In the genomic region with DNA sequence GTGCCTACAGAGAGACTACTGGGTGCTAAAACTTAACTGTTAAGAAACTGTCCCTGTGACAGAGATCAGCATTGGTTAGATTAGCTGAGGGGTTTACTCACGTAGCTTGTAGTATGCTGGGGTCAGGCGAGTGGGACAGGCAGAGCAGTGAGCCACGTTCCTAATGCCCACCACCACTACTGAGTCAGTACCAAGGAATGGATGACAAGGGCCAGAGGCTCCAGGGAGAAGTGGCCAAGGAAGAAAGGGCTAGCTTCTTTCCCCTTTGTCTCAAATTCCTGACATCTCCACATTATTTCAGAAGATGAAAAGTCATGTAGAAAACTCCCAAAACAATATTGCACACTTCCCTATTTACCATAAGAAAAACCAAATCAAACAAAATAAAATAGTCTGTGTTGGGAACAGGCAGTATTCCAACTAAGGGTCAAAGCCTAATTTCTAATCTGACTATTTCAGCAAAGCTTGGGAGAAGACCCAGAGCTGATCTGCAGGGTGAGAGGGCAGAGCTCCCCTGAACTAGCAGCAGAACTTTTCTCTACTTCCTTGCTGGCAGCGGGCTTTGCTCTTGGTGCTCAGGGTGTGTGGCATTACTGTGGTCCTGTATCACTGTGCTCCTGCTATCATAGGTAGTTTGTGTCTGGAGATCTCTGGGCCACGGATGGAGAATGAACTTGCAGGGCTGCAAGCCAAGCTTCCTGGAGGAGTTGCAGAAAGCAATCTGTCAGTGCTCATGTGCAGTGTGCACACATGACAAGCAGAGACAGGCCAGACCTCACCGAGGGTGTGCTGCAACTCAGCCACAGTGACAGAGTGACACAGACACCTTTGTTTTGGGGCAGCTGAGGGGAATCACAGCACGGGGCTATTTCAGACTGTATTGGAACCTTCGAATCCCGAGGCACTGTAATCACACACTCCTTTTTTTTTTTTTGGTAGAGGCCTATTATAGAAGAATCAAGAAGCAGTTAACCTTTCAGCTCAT, we compare ENCODE assay signal across 7 mouse cellular contexts. TPM values are rescaled to one million over a fixed set of nuclear protein-coding genes. Genes with fewer than 3 reads are reported as not detected.
DNase-seq lines count a peak whose midpoint lies in the region; ATAC-seq lines count a peak whose summit lies in the region.

No protein-coding gene starts in this region.

- no peaks in the 10 kb centered on the region for H3K27me3 ChIP-seq in embryonic facial prominence, embryonic 12.5 days

- H3K27ac ChIP-seq in embryonic facial prominence, embryonic 12.5 days: peak overlapping the region; percentile 36; the same call in 1 of the 2 replicates

- peak; percentile 69; the same call in 1 of the 2 replicates for ATAC-seq in embryonic facial prominence, embryonic 12.5 days (ENCODE audit: insufficient number of reproducible peaks, insufficient read depth, low FRiP score, low TSS enrichment)
- no peak for ATAC-seq in erythroblast, adult 5-6 weeks (replicated peaks; ENCODE audit: low FRiP score, poor library complexity, severe bottlenecking)

- no peak overlapping the region for H3K9ac ChIP-seq in embryonic facial prominence, embryonic 12.5 days

- H3K36me3 ChIP-seq in embryonic facial prominence, embryonic 12.5 days: 0 out of 2 replicates have a peak, but pooled peaks cover 6% of the 10 kb centered on the region

- no peak overlapping the region for H3K4me3 ChIP-seq in embryonic facial prominence, embryonic 12.5 days

- no peak overlapping the region for H3K4me2 ChIP-seq in embryonic facial prominence, embryonic 12.5 days (replicated peaks)

- H3K4me1 ChIP-seq in embryonic facial prominence, embryonic 12.5 days: peaks cover 4% of the 10 kb centered on the region; the same call in 1 of the 2 replicates

- WGBS in embryonic facial prominence, embryonic 12.5 days: 35% methylated on average over 9 of the region's 9 CpGs

- peak; percentile 29 to 32 for DNase-seq in left cerebral cortex, adult 18-20 months (ENCODE audit: low spot score in 2 of 2)
- no peak for DNase-seq in left cerebral cortex, adult 11 months (ENCODE audit: low spot score)
- peak; percentile 49 to 61 for DNase-seq in cerebellum, adult 18-20 months
- peak; percentile 12 to 37 for DNase-seq in kidney, postnatal 25 days
- DNase-seq in spleen, postnatal 4 days (ENCODE audit: low spot score in 2 of 2): no peak

- H3K9me3 ChIP-seq in embryonic facial prominence, embryonic 12.5 days: no peaks in the 10 kb centered on the region

RNA-seq across cellular contexts. Expression of gene Fzd5, which starts 53.5 kb away (rescaled TPM):
- 1 to 10 TPM; 1.4 to 1.8 TPM for total RNA-seq in left cerebral cortex, adult 18-20 months (2021)
- polyA plus RNA-seq in embryonic facial prominence, embryonic 12.5 days (2016; fragmentation: Nextera tagmentation; extraction: Ambion mirVana): 2.4 and 2.5 TPM in 2 replicates
- total RNA-seq in erythroblast, adult 5-6 weeks (2015; ENCODE audit: low replicate concordance): 2.7 and 5.0 TPM in 2 replicates
- total RNA-seq in erythroblast, adult 5-6 weeks (2017; ENCODE audit: low replicate concordance): 4.3 and 5.4 TPM in 2 replicates

Comparison
In these comparisons a context has a peak if more than half of its experiments do, and no peak if none do; other contexts are left out.
1. DNase-seq: peak in left cerebral cortex, adult 18-20 months (2 of 2), cerebellum, adult 18-20 months (2 of 2) and kidney, postnatal 25 days (2 of 2); none in left cerebral cortex, adult 11 months (single experiment) and spleen, postnatal 4 days (0 of 2).